Mouse (Mus musculus) ES-E14 (cell line): Measurements from ENCODE around the gene Pgd.

Experiments
- CHD2 ChIP-seq: IDR thresholded peaks from 2 replicates; pipeline ENCODE4 v1.6.1; 2014; ENCODE audit warnings: mild to moderate bottlenecking, low read depth, low read length, inconsistent platforms
- HCFC1 ChIP-seq: IDR thresholded peaks from 2 replicates; pipeline ENCODE4 v1.6.1; 2012; ENCODE audit warnings: low read length, inconsistent platforms, borderline replicate concordance; ENCODE audit not compliant: insufficient read depth

DNA sequence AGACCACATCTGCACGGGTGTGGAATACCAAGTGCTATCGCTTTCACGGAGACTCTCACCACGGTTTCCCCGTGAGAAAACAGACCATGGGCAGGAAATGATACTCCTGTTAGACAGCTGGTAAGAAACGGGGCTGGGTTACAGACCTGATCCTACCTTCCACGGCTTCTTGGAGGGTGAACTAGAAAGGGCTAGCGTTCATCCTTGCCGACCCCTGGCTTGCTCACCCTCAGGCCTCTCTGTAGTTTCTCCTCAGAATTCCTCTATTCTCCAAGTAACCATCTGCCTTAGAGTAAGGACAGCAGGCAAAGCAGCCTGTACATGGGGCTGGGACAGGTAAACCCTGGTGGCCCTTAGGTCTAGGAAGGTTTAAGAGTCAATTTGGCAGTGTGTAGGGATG, 17.4 kb downstream of the Pgd start:
- TF ChIP-seq CHD2 = no peak
- no peak for TF ChIP-seq HCFC1
